In the genomic region with DNA sequence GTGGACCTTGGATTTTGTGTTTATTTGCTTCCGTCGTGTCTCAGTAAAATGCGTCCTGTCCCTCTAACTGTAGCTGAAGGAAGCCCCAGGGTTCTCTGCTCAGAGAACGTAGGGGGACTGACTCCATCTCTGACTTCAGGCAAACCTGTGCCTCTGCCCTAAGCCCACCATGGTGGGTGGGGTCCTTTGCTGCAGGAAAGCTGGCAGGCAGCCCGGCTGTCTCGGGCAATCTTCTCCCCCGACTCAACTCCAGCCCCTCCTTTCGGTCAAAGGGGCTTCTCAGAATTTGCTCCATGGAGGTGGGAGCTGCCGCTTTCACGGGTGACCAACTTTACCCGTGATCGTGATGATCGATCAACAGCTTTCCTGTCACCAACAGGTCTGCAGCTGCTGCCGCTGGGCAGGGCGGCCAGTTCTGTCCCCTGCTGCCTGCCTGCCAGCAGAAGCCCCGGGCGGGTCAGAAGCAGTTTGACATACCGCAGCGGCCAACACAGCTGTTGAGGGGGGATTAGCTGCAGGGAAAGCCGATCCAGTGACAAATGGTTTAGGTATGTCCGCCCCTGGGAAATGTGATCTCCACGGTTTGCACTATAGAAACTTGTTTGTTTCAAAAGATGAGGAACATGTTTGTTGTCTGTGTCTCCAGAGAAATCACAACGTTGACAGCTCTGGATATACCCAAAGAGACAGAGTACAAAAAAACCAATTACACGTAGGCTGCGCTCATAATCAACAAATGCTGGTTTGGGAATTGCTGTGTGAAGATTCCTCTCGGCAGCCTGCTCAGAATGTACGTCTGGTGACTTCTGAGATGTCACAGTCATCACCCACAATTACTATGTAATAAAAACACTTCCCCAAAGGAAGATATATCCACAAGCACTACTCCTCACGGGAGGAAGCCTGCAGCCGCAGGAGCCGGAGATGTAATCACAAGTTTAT, we compare ENCODE assay signal across 8 mouse cellular contexts.
A peak's percentile ranks its signal among the peaks of the same experiment; 100 is the strongest.
DNase-seq lines count a peak whose midpoint lies in the region; ATAC-seq and TF ChIP-seq lines count a peak whose summit lies in the region.

No protein-coding gene starts in this region.

- ATAC-seq in embryonic facial prominence, embryonic 14.5 days (ENCODE audit: low read depth) = peak; percentile 92
- peak; percentile 67 for ATAC-seq in hindbrain, embryonic 11.5 days (ENCODE audit: low FRiP score)
- ATAC-seq in liver, embryonic 14.5 days (ENCODE audit: insufficient read depth) = no peak
- ATAC-seq in stomach, embryonic 16.5 days (ENCODE audit: insufficient read depth, low FRiP score) = peak; percentile 68

- no peaks in the 10 kb centered on the region for H3K9me3 ChIP-seq in heart, embryonic 10.5 days
- no peaks in the 10 kb centered on the region for H3K9me3 ChIP-seq in embryonic facial prominence, embryonic 14.5 days (ENCODE audit: control insufficient read depth, low read length)
- no peaks in the 10 kb centered on the region for H3K9me3 ChIP-seq in hindbrain, embryonic 11.5 days (ENCODE audit: control insufficient read depth, low read length)
- no peaks in the 10 kb centered on the region for H3K9me3 ChIP-seq in liver, embryonic 14.5 days (ENCODE audit: control insufficient read depth, low read length)
- no peaks in the 10 kb centered on the region for H3K9me3 ChIP-seq in stomach, embryonic 16.5 days (replicated peaks; ENCODE audit: control insufficient read depth, low read length)

- TF ChIP-seq CTCF in liver, embryonic 14.5 days (IDR thresholded peaks at IDR 0.05; ENCODE audit: low read depth) = no peak

- TF ChIP-seq EP300 in liver, embryonic 14.5 days (IDR thresholded peaks at IDR 0.05; ENCODE audit: low read depth) = no peak

- peak overlapping the region; percentile 57 for H3K4me3 ChIP-seq in heart, embryonic 10.5 days
- peak overlapping the region; percentile 30 for H3K4me3 ChIP-seq in embryonic facial prominence, embryonic 14.5 days (ENCODE audit: low read depth, low read length)
- 0 out of 2 replicates have a peak overlapping the region, but pooled peaks have one; percentile 20 for H3K4me3 ChIP-seq in hindbrain, embryonic 11.5 days (ENCODE audit: low read depth, low read length)
- no peak overlapping the region for H3K4me3 ChIP-seq in liver, embryonic 14.5 days (ENCODE audit: insufficient read depth in 1 of 2, low read depth in 2 of 2, low read length in 2 of 2)
- H3K4me3 ChIP-seq in stomach, embryonic 16.5 days (replicated peaks; ENCODE audit: low read length) = peak overlapping the region; percentile 35

- H3K27me3 ChIP-seq in heart, embryonic 10.5 days (ENCODE audit: insufficient read depth, poor library complexity, severe bottlenecking) = no peaks in the 10 kb centered on the region
- H3K27me3 ChIP-seq in embryonic facial prominence, embryonic 14.5 days (replicated peaks; ENCODE audit: control insufficient read depth, insufficient read depth, low read length) = no peaks in the 10 kb centered on the region
- no peaks in the 10 kb centered on the region for H3K27me3 ChIP-seq in hindbrain, embryonic 11.5 days (ENCODE audit: control insufficient read depth, insufficient read depth, low read length)
- H3K27me3 ChIP-seq in liver, embryonic 14.5 days (ENCODE audit: control insufficient read depth, insufficient read depth, low read length) = no peaks in the 10 kb centered on the region
- no peaks in the 10 kb centered on the region for H3K27me3 ChIP-seq in stomach, embryonic 16.5 days (ENCODE audit: control insufficient read depth, insufficient read depth, low read length)

- intact Hi-C loops in heart, postnatal 25 days (cut with DNase I) = loop anchor here (10.0 kb wide), 1 partner anchor 479 kb away; the partner anchor contains the start of gene Olfr1344

- peak overlapping the region; percentile 93 for H3K27ac ChIP-seq in heart, embryonic 10.5 days
- H3K27ac ChIP-seq in embryonic facial prominence, embryonic 14.5 days (replicated peaks; ENCODE audit: low read depth, low read length) = peak overlapping the region; percentile 91
- H3K27ac ChIP-seq in hindbrain, embryonic 11.5 days (ENCODE audit: low read depth, low read length) = peak overlapping the region; percentile 14; the same call in 1 of the 2 replicates
- no peak overlapping the region for H3K27ac ChIP-seq in liver, embryonic 14.5 days
- peak overlapping the region; percentile 48 for H3K27ac ChIP-seq in stomach, embryonic 16.5 days (ENCODE audit: low read length)

- DNase-seq in heart, embryonic 10.5 days (ENCODE audit: low spot score) = peak; percentile 92
- no peak for DNase-seq in heart, postnatal 25 days (ENCODE audit: low spot score)
- DNase-seq in embryonic facial prominence, embryonic 14.5 days (ENCODE audit: low spot score) = peak; percentile 95
- peak; percentile 67 for DNase-seq in hindbrain, embryonic 11.5 days (ENCODE audit: low spot score)
- DNase-seq in liver, embryonic 14.5 days (ENCODE audit: low read depth in 3 of 3, low spot score in 3 of 3) = no peak
- DNase-seq in spleen, postnatal 36 days (ENCODE audit: low spot score in 2 of 2) = no peak
- no peak for DNase-seq in left cerebral cortex, adult 11 months (ENCODE audit: low spot score)

- peak overlapping the region; percentile 61 for H3K4me2 ChIP-seq in embryonic facial prominence, embryonic 14.5 days (ENCODE audit: low read depth, low read length)
- peak overlapping the region; percentile 38 for H3K4me2 ChIP-seq in hindbrain, embryonic 11.5 days (replicated peaks; ENCODE audit: low read depth, low read length)
- peak overlapping the region; percentile 41 for H3K4me2 ChIP-seq in liver, embryonic 14.5 days (ENCODE audit: low read depth)
- H3K4me2 ChIP-seq in stomach, embryonic 16.5 days (ENCODE audit: low read depth, low read length) = peak overlapping the region; percentile 59

- no peaks in the 10 kb centered on the region for H3K36me3 ChIP-seq in heart, embryonic 10.5 days
- no peaks in the 10 kb centered on the region for H3K36me3 ChIP-seq in embryonic facial prominence, embryonic 14.5 days (ENCODE audit: control insufficient read depth, insufficient read depth, low read length)
- no peaks in the 10 kb centered on the region for H3K36me3 ChIP-seq in hindbrain, embryonic 11.5 days (ENCODE audit: control insufficient read depth, insufficient read depth, low read length)
- H3K36me3 ChIP-seq in liver, embryonic 14.5 days (replicated peaks; ENCODE audit: control insufficient read depth, insufficient read depth, low read depth) = no peaks in the 10 kb centered on the region
- no peaks in the 10 kb centered on the region for H3K36me3 ChIP-seq in stomach, embryonic 16.5 days (ENCODE audit: control insufficient read depth, insufficient read depth, low read length)

- WGBS in heart, embryonic 10.5 days = 8% methylated on average over 30 of the region's 30 CpGs
- WGBS in embryonic facial prominence, embryonic 14.5 days = 6% methylated on average over 29 of the region's 30 CpGs
- 21% methylated on average over 30 of the region's 30 CpGs for WGBS in hindbrain, embryonic 11.5 days
- 18% methylated on average over 30 of the region's 30 CpGs for WGBS in liver, embryonic 14.5 days (ENCODE audit: insufficient replicate concordance)
- 11% methylated on average over 30 of the region's 30 CpGs for WGBS in stomach, embryonic 16.5 days

- H3K4me1 ChIP-seq in heart, embryonic 10.5 days = peaks cover 73% of the 10 kb centered on the region
- H3K4me1 ChIP-seq in embryonic facial prominence, embryonic 14.5 days (ENCODE audit: control insufficient read depth, insufficient read depth, low read length) = peaks cover 26% of the 10 kb centered on the region
- 0 out of 2 replicates have a peak, but pooled peaks cover 2% of the 10 kb centered on the region for H3K4me1 ChIP-seq in hindbrain, embryonic 11.5 days (replicated peaks; ENCODE audit: control insufficient read depth, insufficient read depth, low read length)
- H3K4me1 ChIP-seq in liver, embryonic 14.5 days (replicated peaks; ENCODE audit: control insufficient read depth in 2 of 2, insufficient read depth in 2 of 2, low read length in 1 of 2) = peaks cover 0 to 18% of the 10 kb centered on the region in 2 experiments; a peak in 2 of 4 replicates
- peaks cover 10% of the 10 kb centered on the region for H3K4me1 ChIP-seq in stomach, embryonic 16.5 days (ENCODE audit: control insufficient read depth, insufficient read depth, low read length)

- peak overlapping the region; percentile 59 for H3K9ac ChIP-seq in embryonic facial prominence, embryonic 14.5 days (ENCODE audit: low read depth, low read length)
- peak overlapping the region; percentile 3; the same call in 1 of the 2 replicates for H3K9ac ChIP-seq in hindbrain, embryonic 11.5 days (ENCODE audit: low read depth, low read length)
- H3K9ac ChIP-seq in liver, embryonic 14.5 days (replicated peaks) = no peak overlapping the region
- peak overlapping the region; percentile 69 for H3K9ac ChIP-seq in stomach, embryonic 16.5 days (ENCODE audit: low read length)

Comparison
In these comparisons a context has a peak if more than half of its experiments do, and no peak if none do; other contexts are left out.
1. DNase-seq: peak in heart, embryonic 10.5 days (single experiment), embryonic facial prominence, embryonic 14.5 days (single experiment) and hindbrain, embryonic 11.5 days (single experiment); none in heart, postnatal 25 days (single experiment), liver, embryonic 14.5 days (0 of 3), spleen, postnatal 36 days (0 of 2) and left cerebral cortex, adult 11 months (single experiment).
2. H3K4me3 ChIP-seq: peak in heart, embryonic 10.5 days (single experiment), embryonic facial prominence, embryonic 14.5 days (single experiment), hindbrain, embryonic 11.5 days (single experiment) and stomach, embryonic 16.5 days (single experiment); none in liver, embryonic 14.5 days (0 of 2).
3. Peak in every context shown above with its lines, with median percentiles within 50 percentile points of each other: H3K4me2 ChIP-seq.